Mouse (Mus musculus): ENCODE measurements around the gene Ppt2. TPM values are rescaled to one million over a fixed set of nuclear protein-coding genes. Genes with fewer than 3 reads are reported as not detected.
A peak's percentile ranks its signal among the peaks of the same experiment; 100 is the strongest.

The Ppt2 gene
- polyA plus RNA-seq, 1 experiment from 2014 or later = 47.3 TPM

- Histone ChIP-seq H3K4me2 (replicated peaks; ENCODE audit: low read depth, low read length) (peak overlapping the region; percentile 95), H3K9me3 (ENCODE audit: low read length) (no peaks in the 10 kb centered on the region), H3K4me3 (ENCODE audit: low read length) (peak overlapping the region; percentile 68), H3K36me3 (ENCODE audit: insufficient read depth, low read length) (no peaks in the 10 kb centered on the region), H3K9ac (replicated peaks; ENCODE audit: low read length) (peak overlapping the region; percentile 84), H3K27me3 (ENCODE audit: insufficient read depth, low read length) (no peaks in the 10 kb centered on the region), H3K27ac (ENCODE audit: low read length) (peak overlapping the region; percentile 98), H3K4me1 (ENCODE audit: insufficient read depth, low read length) (peaks cover 42% of the 10 kb centered on the region)
- 28% methylated on average over 32 of the region's 32 CpGs for WGBS
- ATAC-seq (ENCODE audit: low FRiP score, low TSS enrichment) = 0 out of 2 replicates have a peak, but pooled peaks have one; percentile 0
Measured at GRCm38 (mm10) chr17:34585877-34586771, 42.2 kb downstream of the Ppt2 start.

GRCm38 (mm10) chr17:34585121-34585520, 43.2 kb downstream of the Ppt2 start:
- ATAC-seq (ENCODE audit: low FRiP score, low TSS enrichment) = no peak
- no peak overlapping the region for H3K9ac ChIP-seq (replicated peaks; ENCODE audit: low read length)
- H3K36me3 ChIP-seq (ENCODE audit: insufficient read depth, low read length) = no peaks in the 10 kb centered on the region
- no peak overlapping the region for H3K4me3 ChIP-seq (ENCODE audit: low read length)
- no peaks in the 10 kb centered on the region for H3K27me3 ChIP-seq (ENCODE audit: insufficient read depth, low read length)
- 94% methylated on average over 8 of the region's 8 CpGs for WGBS
- H3K4me1 ChIP-seq (ENCODE audit: insufficient read depth, low read length) = peaks cover 32% of the 10 kb centered on the region
- H3K9me3 ChIP-seq (ENCODE audit: low read length) = no peaks in the 10 kb centered on the region
- H3K4me2 ChIP-seq (replicated peaks; ENCODE audit: low read depth, low read length) = no peak overlapping the region
- no peak overlapping the region for H3K27ac ChIP-seq (ENCODE audit: low read length)

- Histone ChIP-seq H3K9me3 (ENCODE audit: low read length) (no peaks in the 10 kb centered on the region), H3K4me3 (ENCODE audit: low read length) (no peak overlapping the region), H3K4me2 (replicated peaks; ENCODE audit: low read depth, low read length) (no peak overlapping the region), H3K9ac (replicated peaks; ENCODE audit: low read length) (no peak overlapping the region), H3K4me1 (ENCODE audit: insufficient read depth, low read length) (peaks cover 19% of the 10 kb centered on the region), H3K27me3 (ENCODE audit: insufficient read depth, low read length) (no peaks in the 10 kb centered on the region), H3K27ac (ENCODE audit: low read length) (no peak overlapping the region), H3K36me3 (ENCODE audit: insufficient read depth, low read length) (no peaks in the 10 kb centered on the region)
- ATAC-seq (ENCODE audit: low FRiP score, low TSS enrichment) = no peak
- WGBS = 88% methylated on average over 8 of the region's 8 CpGs
Measured at GRCm38 (mm10) chr17:34583819-34584218, 44.5 kb downstream of the Ppt2 start.

GRCm38 (mm10) chr17:34583397-34583796, 44.9 kb downstream of the Ppt2 start:
- Histone ChIP-seq H3K9me3 (ENCODE audit: low read length) (no peaks in the 10 kb centered on the region), H3K9ac (replicated peaks; ENCODE audit: low read length) (no peak overlapping the region), H3K27ac (ENCODE audit: low read length) (no peak overlapping the region), H3K27me3 (ENCODE audit: insufficient read depth, low read length) (no peaks in the 10 kb centered on the region), H3K4me1 (ENCODE audit: insufficient read depth, low read length) (peaks cover 15% of the 10 kb centered on the region), H3K36me3 (ENCODE audit: insufficient read depth, low read length) (no peaks in the 10 kb centered on the region), H3K4me2 (replicated peaks; ENCODE audit: low read depth, low read length) (no peak overlapping the region), H3K4me3 (ENCODE audit: low read length) (no peak overlapping the region)
- no peak for ATAC-seq (ENCODE audit: low FRiP score, low TSS enrichment)
- 64% methylated on average over 7 of the region's 7 CpGs for WGBS

- 84% methylated on average over 12 of the region's 12 CpGs for WGBS
- H3K27ac ChIP-seq (ENCODE audit: low read length) = no peak overlapping the region
- ATAC-seq (ENCODE audit: low FRiP score, low TSS enrichment) = no peak
- no peaks in the 10 kb centered on the region for H3K36me3 ChIP-seq (ENCODE audit: insufficient read depth, low read length)
- no peak overlapping the region for H3K9ac ChIP-seq (replicated peaks; ENCODE audit: low read length)
- H3K4me2 ChIP-seq (replicated peaks; ENCODE audit: low read depth, low read length) = no peak overlapping the region
- H3K9me3 ChIP-seq (ENCODE audit: low read length) = no peaks in the 10 kb centered on the region
- no peak overlapping the region for H3K4me3 ChIP-seq (ENCODE audit: low read length)
- H3K27me3 ChIP-seq (ENCODE audit: insufficient read depth, low read length) = no peaks in the 10 kb centered on the region
- peaks cover 9% of the 10 kb centered on the region for H3K4me1 ChIP-seq (ENCODE audit: insufficient read depth, low read length)
Measured at GRCm38 (mm10) chr17:34582528-34582927, 45.8 kb downstream of the Ppt2 start.

GRCm38 (mm10) chr17:34578070-34578469, 50.2 kb downstream of the Ppt2 start:
- Histone ChIP-seq H3K4me3 (ENCODE audit: low read length) (no peak overlapping the region), H3K36me3 (ENCODE audit: insufficient read depth, low read length) (no peaks in the 10 kb centered on the region), H3K27me3 (ENCODE audit: insufficient read depth, low read length) (no peaks in the 10 kb centered on the region), H3K4me1 (ENCODE audit: insufficient read depth, low read length) (no peaks in the 10 kb centered on the region), H3K27ac (ENCODE audit: low read length) (no peak overlapping the region), H3K9me3 (ENCODE audit: low read length) (no peaks in the 10 kb centered on the region), H3K9ac (replicated peaks; ENCODE audit: low read length) (no peak overlapping the region), H3K4me2 (replicated peaks; ENCODE audit: low read depth, low read length) (no peak overlapping the region)
- no peak for ATAC-seq (ENCODE audit: low FRiP score, low TSS enrichment)
- WGBS = 96% methylated on average over 3 of the region's 3 CpGs

GRCm38 (mm10) chr17:34576577-34576976, 51.7 kb downstream of the Ppt2 start:
- no peak overlapping the region for H3K4me3 ChIP-seq (ENCODE audit: low read length)
- no peaks in the 10 kb centered on the region for H3K27me3 ChIP-seq (ENCODE audit: insufficient read depth, low read length)
- no peak overlapping the region for H3K4me2 ChIP-seq (replicated peaks; ENCODE audit: low read depth, low read length)
- H3K9ac ChIP-seq (replicated peaks; ENCODE audit: low read length) = no peak overlapping the region
- H3K4me1 ChIP-seq (ENCODE audit: insufficient read depth, low read length) = no peaks in the 10 kb centered on the region
- H3K36me3 ChIP-seq (ENCODE audit: insufficient read depth, low read length) = no peaks in the 10 kb centered on the region
- no peak for ATAC-seq (ENCODE audit: low FRiP score, low TSS enrichment)
- no peak overlapping the region for H3K27ac ChIP-seq (ENCODE audit: low read length)
- H3K9me3 ChIP-seq (ENCODE audit: low read length) = no peaks in the 10 kb centered on the region
- 69% methylated on average over 5 of the region's 5 CpGs for WGBS

GRCm38 (mm10) chr17:34572361-34572760, 55.9 kb downstream of the Ppt2 start:
- H3K4me3 ChIP-seq (ENCODE audit: low read length) = no peak overlapping the region
- no peaks in the 10 kb centered on the region for H3K36me3 ChIP-seq (ENCODE audit: insufficient read depth, low read length)
- no peaks in the 10 kb centered on the region for H3K27me3 ChIP-seq (ENCODE audit: insufficient read depth, low read length)
- no peaks in the 10 kb centered on the region for H3K4me1 ChIP-seq (ENCODE audit: insufficient read depth, low read length)
- H3K4me2 ChIP-seq (replicated peaks; ENCODE audit: low read depth, low read length) = no peak overlapping the region
- no peaks in the 10 kb centered on the region for H3K9me3 ChIP-seq (ENCODE audit: low read length)
- H3K9ac ChIP-seq (replicated peaks; ENCODE audit: low read length) = no peak overlapping the region
- H3K27ac ChIP-seq (ENCODE audit: low read length) = no peak overlapping the region
- ATAC-seq (ENCODE audit: low FRiP score, low TSS enrichment) = no peak
- 16% methylated on average over 15 of the region's 15 CpGs for WGBS

GRCm38 (mm10) chr17:34571875-34572274, 56.4 kb downstream of the Ppt2 start:
- Histone ChIP-seq H3K9me3 (ENCODE audit: low read length) (no peaks in the 10 kb centered on the region), H3K9ac (replicated peaks; ENCODE audit: low read length) (no peak overlapping the region), H3K27me3 (ENCODE audit: insufficient read depth, low read length) (no peaks in the 10 kb centered on the region), H3K4me1 (ENCODE audit: insufficient read depth, low read length) (0 out of 2 replicates have a peak, but pooled peaks cover 2% of the 10 kb centered on the region), H3K4me3 (ENCODE audit: low read length) (no peak overlapping the region), H3K4me2 (replicated peaks; ENCODE audit: low read depth, low read length) (no peak overlapping the region), H3K36me3 (ENCODE audit: insufficient read depth, low read length) (no peaks in the 10 kb centered on the region), H3K27ac (ENCODE audit: low read length) (no peak overlapping the region)
- ATAC-seq (ENCODE audit: low FRiP score, low TSS enrichment) = no peak
- whole genome bisulfite sequencing = 19% methylated on average over 5 of the region's 5 CpGs

- H3K9me3 ChIP-seq (ENCODE audit: low read length) = no peaks in the 10 kb centered on the region
- ATAC-seq (ENCODE audit: low FRiP score, low TSS enrichment) = no peak
- no peak overlapping the region for H3K9ac ChIP-seq (replicated peaks; ENCODE audit: low read length)
- H3K27me3 ChIP-seq (ENCODE audit: insufficient read depth, low read length) = no peaks in the 10 kb centered on the region
- no peak overlapping the region for H3K4me2 ChIP-seq (replicated peaks; ENCODE audit: low read depth, low read length)
- no peak overlapping the region for H3K4me3 ChIP-seq (ENCODE audit: low read length)
- 62% methylated on average over 4 of the region's 4 CpGs for WGBS
- H3K27ac ChIP-seq (ENCODE audit: low read length) = no peak overlapping the region
- H3K36me3 ChIP-seq (ENCODE audit: insufficient read depth, low read length) = no peaks in the 10 kb centered on the region
- 0 out of 2 replicates have a peak, but pooled peaks cover 7% of the 10 kb centered on the region for H3K4me1 ChIP-seq (ENCODE audit: insufficient read depth, low read length)
Measured at GRCm38 (mm10) chr17:34569919-34570318, 58.4 kb downstream of the Ppt2 start.
